Mouse (Mus musculus) adrenal gland, postnatal 36 days (tissue): Measurements from ENCODE around the gene Slc35a3. TPM values are rescaled to one million over a fixed set of nuclear protein-coding genes. Genes with fewer than 3 reads are reported as not detected.

Source experiments
- DNase-seq, 2 experiments: peaks; one replicate each; pipeline ENCODE4 v3.0.0; 2021; ENCODE audit warnings: mixed read lengths in 1 of 2
- total RNA-seq, 2 experiments: library from RNA; stranded (reverse); gene quantifications; 2 replicates each; pipeline ENCODE4 v1.2.3; 2021

Gene Slc35a3
- total RNA-seq, 2 experiments from 2014 or later, result 23.1 to 33.5 TPM

- DNase-seq, result no peak
Measured at GRCm38 (mm10) chr3:116640024-116640423, 72.6 kb downstream of the Slc35a3 start.

- DNase-seq, result no peak
Measured at GRCm38 (mm10) chr3:116638572-116638971, 74.1 kb downstream of the Slc35a3 start.

GRCm38 (mm10) chr3:116637693-116638476 lies 74.7 kb downstream of the Slc35a3 start:
- no peak for DNase-seq

- no peak for DNase-seq
Measured at GRCm38 (mm10) chr3:116635799-116636198, 76.8 kb downstream of the Slc35a3 start.

- no peak for DNase-seq
Measured at GRCm38 (mm10) chr3:116634853-116635252, 77.8 kb downstream of the Slc35a3 start.

- no peak for DNase-seq
Measured at GRCm38 (mm10) chr3:116634091-116634490, 78.5 kb downstream of the Slc35a3 start.

GRCm38 (mm10) chr3:116632971-116633370 lies 79.7 kb downstream of the Slc35a3 start:
- DNase-seq, result no peak

GRCm38 (mm10) chr3:116631459-116631858 lies 81.2 kb downstream of the Slc35a3 start:
- no peak for DNase-seq

GRCm38 (mm10) chr3:116622641-116623040 lies 90.0 kb downstream of the Slc35a3 start:
- DNase-seq, result no peak

GRCm38 (mm10) chr3:116620636-116621370 lies 91.8 kb downstream of the Slc35a3 start:
- peak in 1 of 2 experiments; percentile 11 for DNase-seq

Other genes starting within 250 kb of the Slc35a3 start
- gene Rtca, start 204.6 kb downstream of the Slc35a3 start, total RNA-seq, result 10 to 100 TPM; 32.3 to 34.4 TPM
- 10 to 100 TPM; 59.1 to 87.6 TPM for gene Dbt, start 199.8 kb downstream of the Slc35a3 start, total RNA-seq
- gene Lrrc39, start 149.9 kb downstream of the Slc35a3 start, total RNA-seq, result 1 to 10 TPM; 1.6 to 2.9 TPM
- 1 to 10 TPM; 2.6 to 3.3 TPM for gene Sass6, start 117.8 kb downstream of the Slc35a3 start, total RNA-seq
- 10 to 100 TPM; 11.3 to 14.7 TPM for gene Trmt13, start 98.2 kb downstream of the Slc35a3 start, total RNA-seq
- 10 to 100 TPM; 61.3 to 61.7 TPM for gene Mfsd14a, start 50.2 kb downstream of the Slc35a3 start, total RNA-seq
- not detected for gene Gm43191, start 31.6 kb downstream of the Slc35a3 start, total RNA-seq
- gene Agl, start 95.3 kb upstream of the Slc35a3 start, total RNA-seq, result 10 to 100 TPM; 55.7 to 56.5 TPM
- gene Frrs1, start 146.6 kb upstream of the Slc35a3 start, total RNA-seq, result 10 to 100 TPM in 1 of 2 experiments, 1 to 10 TPM in 1; 6.5 to 25.7 TPM